Mouse (Mus musculus): ENCODE data around the gene Eri3.

Eri3 gene

DNA sequence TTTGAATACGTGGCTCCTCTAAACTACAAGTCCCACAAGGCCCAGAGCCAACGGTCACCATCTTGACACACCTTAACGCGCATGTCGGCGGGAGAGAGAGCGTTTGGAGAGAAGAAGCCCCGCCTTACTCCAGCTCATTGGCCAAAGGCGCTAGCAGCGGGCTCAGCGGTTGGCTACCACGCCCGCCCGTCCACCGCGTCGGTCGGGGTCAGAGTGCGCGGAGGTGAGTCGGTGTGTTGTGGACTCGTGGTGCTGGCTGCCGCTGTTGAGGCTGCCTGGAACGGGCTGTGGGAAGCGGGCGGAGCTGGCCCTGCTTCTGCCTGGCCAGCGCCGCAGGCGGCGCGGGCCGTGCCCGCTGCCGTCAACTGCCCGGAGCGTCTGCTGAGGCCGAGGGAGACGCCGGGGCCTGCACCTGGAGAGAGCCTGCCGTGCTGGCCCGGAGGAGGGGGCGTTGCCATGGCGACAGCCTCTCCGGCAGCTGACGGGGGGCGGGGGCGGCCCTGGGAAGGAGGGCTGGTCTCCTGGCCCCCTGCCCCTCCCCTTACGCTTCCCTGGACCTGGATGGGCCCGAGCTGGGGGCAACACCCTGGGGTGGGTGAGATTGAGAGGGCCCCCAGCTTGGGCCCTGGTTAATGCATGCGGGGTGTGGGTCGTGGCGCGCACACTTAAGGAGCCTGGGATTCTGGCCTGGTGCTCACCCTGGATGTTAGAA is at the start of gene Eri3:
Gene Eri3, plus strand, starts transcription at position 226 of the 712 bp plus-strand sequence.
- in situ Hi-C loops (cut with MboI, MseI) = no loop called here

DNA sequence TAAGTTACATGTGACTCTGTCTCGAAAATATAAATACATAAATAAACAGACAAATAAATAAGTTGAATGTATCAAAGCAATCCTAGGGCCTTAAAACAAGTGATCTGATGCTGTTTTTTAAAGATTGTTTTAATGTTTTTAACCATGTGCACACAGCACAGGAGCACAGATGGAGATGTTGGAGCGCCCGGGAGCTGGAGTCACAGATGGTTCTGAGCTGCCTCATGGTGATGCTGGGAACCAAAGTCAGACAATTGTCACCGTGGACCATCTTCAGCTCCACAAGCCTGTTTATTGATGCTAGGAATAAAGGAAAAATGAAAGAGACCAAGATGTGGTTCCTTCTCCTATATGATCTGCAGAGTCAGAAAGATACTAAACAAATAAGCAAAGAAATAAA is 31.9 kb upstream of the Eri3 start:
- in situ Hi-C loops (cut with MboI, MseI) = no loop called here

DNA sequence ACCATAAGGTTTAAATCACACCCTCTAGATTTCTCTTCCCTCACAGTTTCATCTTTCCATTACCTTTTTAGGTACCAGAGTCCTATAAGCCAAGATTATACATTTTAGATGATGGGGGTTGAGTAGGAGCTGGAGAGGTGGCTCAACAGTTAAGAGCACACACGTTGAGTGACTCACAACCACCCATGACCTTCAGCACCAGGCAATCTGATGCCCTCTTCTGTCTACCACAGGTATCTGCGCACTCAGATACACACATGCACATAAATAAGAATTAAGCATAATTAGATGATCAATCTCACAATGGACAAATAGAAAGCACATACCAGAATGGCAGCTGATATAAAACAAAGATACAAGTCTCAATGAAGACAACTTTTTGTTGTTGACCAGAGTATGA is 28.8 kb upstream of the Eri3 start:
- in situ Hi-C loops (cut with MboI, MseI) = no loop called here

DNA sequence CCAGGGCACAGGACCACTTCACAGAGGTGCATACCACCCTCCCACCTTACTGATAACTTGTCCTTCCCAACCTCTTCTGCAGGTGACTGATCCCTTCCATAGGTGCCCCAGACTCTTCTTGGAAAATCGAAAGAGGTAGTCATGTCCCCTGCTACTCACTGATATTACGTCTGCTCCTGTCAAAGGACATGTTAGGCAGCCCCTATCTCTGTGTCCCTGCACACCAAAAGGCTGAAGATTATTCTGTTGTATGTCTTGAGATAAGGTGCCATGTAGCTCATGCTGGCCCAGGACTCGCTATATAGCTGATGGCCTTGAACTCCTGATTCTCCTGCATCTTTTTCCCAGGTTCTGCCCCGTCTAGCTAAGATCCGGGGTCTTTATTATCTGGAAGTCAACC is 24.2 kb upstream of the Eri3 start:
- in situ Hi-C loops (cut with MboI, MseI) = loop anchor here (5.0 kb wide), 1 partner anchor 204 kb away; no protein-coding TSS in a partner anchor

DNA sequence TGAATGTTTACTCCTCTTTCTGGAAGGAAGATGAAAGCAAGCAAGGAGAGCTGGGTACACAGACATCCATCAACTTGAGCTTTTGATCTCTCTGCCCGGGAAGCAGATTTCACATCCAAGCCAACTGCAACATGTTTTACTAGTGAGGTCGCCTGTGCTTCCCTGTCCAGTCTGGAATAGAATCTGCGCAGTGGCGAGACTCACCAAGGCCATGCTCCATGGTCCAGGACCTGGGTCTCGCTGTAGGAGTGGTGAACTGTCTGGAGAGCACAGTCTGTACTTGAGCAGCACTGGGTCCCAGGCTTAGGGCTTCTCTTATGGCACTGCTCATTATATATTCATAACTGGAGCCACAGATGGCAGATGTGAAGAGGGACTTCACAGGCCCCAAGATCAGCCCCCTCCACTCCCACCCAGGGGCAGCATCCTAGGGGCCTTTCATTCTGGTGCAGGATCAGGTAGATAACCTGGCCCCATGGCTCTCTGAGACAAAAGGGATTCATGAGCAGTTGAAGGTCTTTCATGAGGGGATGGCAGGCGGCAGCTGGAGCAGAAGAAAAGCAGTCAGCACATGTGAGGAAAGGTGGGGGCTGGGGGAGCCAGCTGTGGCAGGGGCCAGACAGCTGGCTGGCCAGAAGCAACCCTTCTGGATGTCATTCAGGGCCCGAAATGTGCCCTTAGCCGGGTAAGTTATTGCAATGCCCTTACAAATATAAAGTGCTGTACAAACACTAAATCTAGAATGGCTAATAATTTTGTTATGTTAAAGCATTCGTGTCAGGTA is 22.9 kb upstream of the Eri3 start:
- in situ Hi-C loops (cut with MboI, MseI) = loop anchor here (5.0 kb wide), 1 partner anchor 205 kb away; no protein-coding TSS in a partner anchor

DNA sequence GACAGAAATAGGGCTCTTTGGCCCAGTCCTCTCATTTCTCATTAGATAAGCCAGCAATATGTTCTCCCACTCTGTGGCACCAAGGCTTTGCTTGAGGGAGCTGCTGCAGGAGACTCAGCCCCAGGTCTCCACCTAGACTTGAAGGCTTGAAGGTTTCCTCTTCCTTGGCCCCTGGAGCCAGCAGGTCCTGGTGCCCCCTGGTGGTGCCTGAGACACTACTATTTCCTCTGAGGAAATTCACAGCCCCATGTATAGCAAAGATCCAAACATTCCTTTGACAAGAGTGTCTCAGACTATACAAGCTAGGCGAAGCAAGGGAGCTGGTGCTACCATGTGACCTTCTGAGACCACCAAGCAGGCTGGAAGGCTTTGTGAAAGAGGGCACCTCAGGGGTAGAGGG is 22.2 kb upstream of the Eri3 start:
- in situ Hi-C loops (cut with MboI, MseI) = loop anchor here (5.0 kb wide), 1 partner anchor 206 kb away; no protein-coding TSS in a partner anchor

DNA sequence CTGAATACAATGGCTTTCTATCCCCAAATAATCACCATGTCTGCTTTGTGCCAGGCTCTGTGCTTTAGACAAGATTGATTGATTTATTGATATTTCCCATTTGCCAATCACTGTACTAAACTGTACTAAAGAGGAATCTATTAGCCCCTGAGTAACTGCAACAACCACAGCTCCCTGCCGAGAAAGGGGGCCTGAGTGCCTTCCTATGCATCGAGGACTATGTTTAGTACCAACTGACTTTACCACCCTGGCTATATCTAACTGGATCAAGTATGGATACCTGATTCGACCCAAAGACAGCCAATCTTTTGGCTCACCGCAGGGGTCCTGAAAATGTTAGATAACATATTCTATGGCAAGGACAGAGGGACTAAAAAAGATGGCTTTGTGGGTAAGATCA is 20.3 kb upstream of the Eri3 start:
- in situ Hi-C loops (cut with MboI, MseI) = loop anchor here (5.0 kb wide), 1 partner anchor 208 kb away; no protein-coding TSS in a partner anchor

DNA sequence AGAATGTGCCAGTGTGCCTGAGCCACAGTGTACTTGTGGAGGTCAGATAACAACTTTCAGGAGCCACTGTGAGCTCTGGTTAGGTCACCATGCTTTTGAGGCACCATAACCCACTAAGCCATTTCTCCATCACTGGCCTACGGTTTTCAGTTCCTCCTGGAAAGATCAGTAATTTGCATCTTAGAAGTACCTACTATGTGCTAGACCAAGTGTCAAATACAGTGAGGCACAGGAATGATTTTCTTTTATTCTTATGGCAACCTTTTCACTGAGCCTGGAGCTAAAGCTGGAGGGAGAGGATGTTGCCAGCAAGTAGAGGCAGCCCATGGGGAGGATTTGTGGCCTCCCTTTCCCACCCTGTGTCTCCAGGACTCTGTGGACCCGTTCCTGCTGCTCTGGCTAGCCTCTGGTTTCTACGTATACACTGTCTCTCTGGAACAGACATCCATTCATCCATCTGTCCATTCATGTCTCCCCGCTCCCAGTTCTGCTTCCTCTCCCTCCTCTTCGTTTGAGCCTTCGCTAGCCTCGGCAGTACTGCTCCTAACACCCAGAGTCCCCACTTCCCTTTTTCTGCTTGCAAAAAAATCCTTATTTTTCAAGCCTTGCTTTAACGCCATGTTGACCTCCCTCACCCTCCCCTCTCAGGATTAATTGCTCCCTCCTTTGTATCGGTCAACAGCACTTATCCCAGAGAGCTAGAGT is 14.5 kb upstream of the Eri3 start:
- in situ Hi-C loops (cut with MboI, MseI) = no loop called here

DNA sequence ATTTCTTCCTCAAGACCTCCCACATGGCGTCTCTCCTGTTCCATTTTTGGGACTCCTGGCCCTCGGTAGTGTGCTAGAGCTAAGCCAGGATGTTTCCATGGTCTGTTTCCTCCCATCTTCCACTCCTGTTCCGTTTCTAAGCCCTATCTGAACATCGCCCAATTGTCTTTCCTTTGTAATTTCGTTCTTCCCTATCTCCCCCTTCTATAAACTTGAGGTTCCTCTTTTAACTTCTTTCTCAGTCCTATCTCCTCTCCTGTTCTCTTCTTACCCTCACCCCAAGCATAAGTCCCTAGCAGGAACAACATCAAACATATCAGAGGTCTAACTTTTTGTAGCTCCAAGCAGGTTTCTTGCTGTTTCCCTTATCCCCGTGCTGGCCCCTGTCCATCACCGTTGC is 13.2 kb upstream of the Eri3 start:
- in situ Hi-C loops (cut with MboI, MseI) = no loop called here

DNA sequence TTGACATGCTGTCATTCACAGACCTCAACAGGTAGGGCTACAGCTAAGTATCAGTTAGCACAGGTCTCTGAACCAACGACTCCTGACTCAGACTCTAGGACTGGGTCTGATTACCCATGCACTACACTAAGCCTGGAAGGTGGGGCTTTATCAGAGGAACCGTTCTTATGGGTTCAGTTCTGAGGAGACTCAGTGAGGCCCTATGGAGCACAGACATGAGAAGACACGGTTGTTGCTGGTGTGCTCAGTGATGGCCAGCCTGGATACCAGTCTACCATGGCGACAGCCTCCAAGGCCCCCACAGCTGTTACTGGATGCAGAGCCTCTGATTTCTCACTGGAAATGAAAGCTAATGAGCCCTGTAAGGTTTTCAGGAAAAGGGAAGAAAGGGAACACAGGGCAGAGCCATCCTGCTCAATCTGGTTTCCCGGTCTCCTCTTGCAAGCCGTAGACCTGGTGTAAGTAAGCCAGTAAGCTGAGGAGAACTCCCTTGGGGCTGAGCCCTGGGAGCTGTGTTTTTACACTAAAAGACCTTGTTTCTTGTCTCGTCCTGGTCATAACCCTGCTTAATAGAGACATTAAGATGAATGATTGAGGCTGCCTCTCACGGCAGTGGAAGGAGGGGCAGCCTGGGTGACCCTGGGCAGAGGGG is 10.7 kb upstream of the Eri3 start:
- in situ Hi-C loops (cut with MboI, MseI) = no loop called here

DNA sequence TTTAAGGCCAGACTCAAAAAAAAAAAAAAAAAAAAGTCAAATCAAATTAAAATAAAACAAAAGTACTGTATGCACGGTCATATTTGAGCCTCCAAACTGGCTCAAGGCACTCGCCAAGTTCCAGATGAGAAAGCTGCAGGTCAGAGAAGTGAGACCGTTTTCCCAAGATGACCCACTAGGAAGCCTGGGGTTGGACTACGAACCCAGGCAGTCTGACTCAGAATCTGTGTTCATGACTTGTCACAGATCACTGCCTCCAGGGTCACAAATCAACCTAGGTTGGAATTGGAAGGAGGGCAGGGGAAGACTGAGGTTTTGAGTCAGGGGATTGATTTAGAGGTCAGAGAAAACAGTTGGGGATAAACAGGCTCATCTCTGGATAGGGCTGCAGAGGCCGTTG is 9.6 kb upstream of the Eri3 start:
- in situ Hi-C loops (cut with MboI, MseI) = no loop called here

DNA sequence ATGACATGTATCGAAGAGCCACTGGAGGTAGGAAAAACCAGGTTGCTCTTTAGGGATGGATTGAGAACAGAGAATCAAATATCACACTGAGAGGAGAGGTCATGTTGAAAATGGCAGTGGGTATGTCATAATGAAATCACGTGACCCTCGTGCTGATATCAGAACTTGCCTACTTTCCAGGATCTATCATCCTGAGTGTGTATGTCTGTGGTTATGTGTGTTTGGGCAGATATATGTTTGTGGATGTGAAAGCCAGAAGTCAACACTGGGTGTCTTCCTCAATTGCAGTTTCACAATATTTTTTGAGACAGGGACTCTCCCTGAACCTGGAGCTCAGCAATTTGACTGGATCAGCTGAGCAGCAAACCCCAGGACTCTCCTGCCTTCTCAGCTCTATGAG is 4.7 kb upstream of the Eri3 start:
- in situ Hi-C loops (cut with MboI, MseI) = no loop called here

DNA sequence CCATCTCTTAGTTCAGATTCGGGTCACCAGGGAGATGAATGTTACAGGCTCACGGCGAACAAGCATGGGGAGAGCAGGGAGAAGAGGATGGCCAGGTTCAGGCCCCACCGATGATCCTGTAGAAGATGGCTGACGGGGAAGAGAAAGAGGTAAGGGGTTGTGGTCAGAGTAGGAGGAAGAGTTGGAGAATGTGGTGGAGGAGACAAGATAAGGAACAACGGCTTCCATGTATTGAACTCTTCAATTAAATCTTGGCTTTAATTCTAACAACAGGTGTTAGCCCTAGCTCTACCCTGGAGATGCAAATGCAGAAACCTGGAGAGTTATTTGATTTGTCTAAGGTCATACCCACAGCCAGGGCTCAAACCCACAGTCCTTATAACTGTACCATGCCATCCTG is 3.5 kb upstream of the Eri3 start:
- in situ Hi-C loops (cut with MboI, MseI) = no loop called here

DNA sequence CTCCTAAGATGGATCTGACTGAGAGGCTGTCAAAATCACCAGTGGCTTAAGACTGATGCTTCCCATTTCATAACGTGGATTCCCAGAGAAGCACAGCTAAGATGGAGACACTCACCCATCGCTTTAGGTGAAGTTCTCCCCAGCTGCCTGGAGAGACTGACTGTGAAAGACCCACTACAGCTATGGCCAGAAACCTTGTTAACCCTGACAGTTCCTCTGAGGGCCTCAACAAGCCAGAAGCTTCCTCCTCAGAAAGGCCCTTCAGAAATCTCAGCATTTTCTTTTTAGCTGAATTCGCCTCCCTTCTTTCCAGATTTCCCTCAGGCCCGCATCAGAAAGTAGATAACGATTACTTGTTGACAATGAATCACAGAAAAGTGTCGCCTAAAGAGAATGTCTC is 589 bp upstream of the Eri3 start:
- in situ Hi-C loops (cut with MboI, MseI) = no loop called here

DNA sequence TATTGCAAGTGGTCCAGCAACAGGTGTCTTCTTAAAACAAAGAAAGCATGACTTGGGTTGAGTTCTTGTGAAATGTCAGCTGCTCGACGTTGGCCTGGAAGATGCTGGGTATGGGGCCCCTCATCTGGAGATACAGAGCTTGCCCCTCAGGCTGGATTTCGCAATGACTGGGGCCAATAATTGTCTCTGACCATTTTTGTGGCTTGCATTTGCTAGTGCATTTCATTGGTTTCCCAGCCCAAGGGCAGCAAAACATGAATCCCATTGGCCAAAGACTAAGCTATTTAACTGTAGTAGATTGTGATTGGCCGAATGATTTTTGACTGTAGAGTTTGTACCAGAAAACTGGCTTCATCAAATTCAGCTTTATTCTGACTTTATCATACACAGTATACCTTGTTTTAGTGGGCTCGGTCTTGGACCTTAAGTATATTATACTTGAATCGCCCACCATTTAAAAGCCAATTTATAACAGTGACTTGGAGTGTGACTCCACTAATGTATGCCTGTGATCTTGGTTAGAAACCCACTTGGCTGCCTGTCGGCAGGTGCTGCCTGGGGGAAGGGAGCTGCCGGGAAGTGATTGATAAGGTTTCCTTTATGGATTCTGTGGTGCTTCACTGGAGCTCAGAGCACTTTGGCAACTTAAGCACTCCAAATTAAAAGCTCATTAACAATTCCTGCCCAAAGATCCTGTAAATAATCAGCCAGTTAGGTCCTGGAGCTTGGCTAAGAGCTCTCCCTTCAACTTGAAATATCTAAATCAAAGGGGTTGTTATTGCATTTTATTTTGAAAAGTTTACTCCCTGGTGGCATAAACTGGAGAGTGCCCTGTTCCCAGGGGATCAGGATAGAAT is 1.2 kb downstream of the Eri3 start:
- in situ Hi-C loops (cut with MboI, MseI) = no loop called here

DNA sequence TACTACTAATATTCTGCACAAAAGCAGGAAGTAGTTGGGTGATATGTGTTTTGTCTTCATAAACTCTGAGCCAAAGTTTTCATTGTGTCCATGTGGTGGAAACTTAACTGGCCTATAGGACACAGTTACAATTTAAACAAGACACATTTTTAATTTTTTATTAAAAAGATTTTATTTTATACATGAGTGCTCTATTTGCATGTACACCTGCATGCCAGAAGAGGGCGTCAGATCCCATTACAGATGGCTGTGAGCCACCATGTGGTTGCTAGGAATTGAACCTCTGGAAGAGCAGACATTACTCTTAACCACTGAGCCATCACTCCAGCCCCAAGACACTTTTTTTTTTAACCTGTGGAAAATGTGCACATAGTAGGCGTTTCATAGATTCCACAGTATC is 5.3 kb downstream of the Eri3 start:
- in situ Hi-C loops (cut with MboI, MseI) = no loop called here

DNA sequence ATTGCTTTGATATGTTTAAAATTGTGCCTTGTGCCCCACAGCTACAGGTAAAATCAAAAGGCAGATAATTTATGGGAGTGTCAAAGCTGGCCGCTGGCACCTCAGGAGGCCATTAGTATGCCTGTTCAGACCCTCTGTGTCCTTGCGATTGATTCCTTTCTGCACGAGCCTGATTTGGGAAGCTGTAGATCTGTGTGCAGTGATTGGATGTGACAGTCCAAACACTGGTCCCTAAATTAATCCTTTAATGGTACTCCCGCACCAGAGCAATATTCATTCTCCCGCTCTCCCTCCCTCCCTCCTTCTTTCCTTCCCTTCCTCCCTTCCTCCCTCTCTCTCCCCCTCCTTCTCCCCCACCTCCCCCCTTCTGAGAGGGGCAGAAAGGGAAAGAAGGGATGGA is 6.2 kb downstream of the Eri3 start:
- in situ Hi-C loops (cut with MboI, MseI) = no loop called here

DNA sequence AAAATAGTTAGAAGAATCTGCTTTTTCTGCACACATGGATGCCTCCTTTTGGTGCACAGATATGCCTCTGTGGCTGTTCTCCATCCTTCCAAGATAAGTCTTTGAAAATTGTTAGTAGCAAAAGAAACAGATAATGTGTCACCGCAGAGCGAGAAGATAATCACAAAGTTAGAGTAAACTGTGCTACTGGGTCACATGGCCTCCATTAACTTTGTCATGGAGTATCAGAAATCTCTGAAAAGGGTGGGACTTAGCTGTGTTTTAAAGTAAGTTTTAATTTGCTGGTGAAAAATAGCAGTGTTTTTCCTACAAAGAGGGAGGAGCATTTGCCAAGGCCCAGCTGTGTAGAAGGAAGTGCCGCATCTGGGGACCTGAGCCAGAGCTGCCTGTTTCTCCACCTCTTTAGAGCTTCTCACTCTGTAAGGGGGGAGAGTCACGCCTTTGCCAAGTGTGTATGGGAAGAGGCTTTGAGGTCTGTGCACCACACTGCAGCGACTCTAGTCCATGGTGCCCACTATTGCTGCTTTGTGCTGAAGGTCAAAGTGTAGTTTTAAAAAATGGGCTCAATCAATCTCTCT is 7.0 kb downstream of the Eri3 start:
- in situ Hi-C loops (cut with MboI, MseI) = no loop called here

DNA sequence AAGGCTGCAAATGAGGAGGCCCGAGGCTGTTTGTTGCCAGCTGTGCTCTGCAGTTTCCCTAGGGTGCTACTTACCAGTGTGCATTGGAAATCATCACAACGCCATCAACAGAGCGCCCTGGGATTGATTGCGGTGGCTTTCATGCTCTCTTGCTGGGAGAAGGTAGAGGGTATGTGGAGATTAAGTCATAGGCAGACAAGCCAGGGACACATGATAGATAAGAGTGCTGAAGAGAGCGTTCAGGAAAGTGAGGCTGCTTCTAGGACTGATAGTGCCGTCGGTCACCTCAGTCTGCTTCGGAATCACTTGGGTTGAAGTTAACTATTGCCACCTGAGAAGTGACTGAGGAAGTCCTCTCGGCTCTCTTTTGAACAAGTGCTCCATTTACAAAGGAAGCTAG is 13.8 kb downstream of the Eri3 start:
- in situ Hi-C loops (cut with MboI, MseI) = no loop called here

DNA sequence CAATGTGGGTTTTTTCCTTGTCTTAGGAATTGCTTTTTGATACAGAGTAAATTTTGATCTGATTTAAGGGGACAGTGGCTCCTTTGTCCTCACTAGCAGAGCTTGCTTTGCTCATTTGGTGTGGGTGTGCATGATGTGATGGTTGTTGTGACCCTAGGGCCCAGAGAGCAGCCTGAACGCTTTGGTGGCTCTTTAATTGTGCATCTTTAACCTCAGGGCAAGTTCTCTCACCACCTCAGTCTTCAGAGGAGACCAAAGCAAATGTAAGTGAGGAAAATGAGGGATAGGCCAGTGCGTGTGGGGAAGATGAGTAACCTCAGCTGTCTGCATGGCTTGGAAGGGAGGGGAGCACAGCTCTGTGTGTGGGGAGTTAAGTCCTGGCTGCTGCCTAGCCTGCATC is 18.7 kb downstream of the Eri3 start:
- in situ Hi-C loops (cut with MboI, MseI) = no loop called here

DNA sequence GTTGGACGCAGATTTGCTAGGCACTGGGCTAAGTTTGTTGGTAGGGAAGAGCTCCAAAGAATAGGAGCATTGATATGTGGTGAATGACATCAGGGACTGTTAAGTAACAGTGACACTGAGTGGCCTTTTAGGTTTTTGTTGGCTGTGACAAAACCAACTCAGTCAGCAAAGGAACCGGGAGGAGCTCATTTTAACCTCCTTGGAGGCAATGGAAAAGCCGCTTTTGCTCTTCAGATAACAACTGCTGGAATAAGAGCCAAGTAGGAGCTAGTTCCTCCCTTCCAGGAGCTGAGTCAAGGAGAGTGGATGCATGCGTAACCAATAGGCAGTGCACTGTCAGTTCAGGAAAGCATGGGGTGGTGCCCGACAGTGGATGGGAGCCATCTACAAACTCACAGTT is 20.8 kb downstream of the Eri3 start:
- in situ Hi-C loops (cut with MboI, MseI) = no loop called here
